Mouse (Mus musculus) MEL (cell line): ENCODE results near the gene Evc. TPM values are rescaled to one million over a fixed set of nuclear protein-coding genes. Genes with fewer than 3 reads are reported as not detected.
A peak's percentile ranks its signal among the peaks of the same experiment; 100 is the strongest.

Experiments used
- DNase-seq: peaks from one replicate; pipeline ENCODE4 v3.0.0; 2011; ENCODE audit warnings: low read depth, low spot score
- H3K27ac ChIP-seq: 2 replicates; pipeline ENCODE4 v1.5.1; 2012; ENCODE audit warnings: low read depth, mild to moderate bottlenecking, control low read depth, low read length, moderate library complexity; ENCODE audit not compliant: control insufficient read depth
- H3K27me3 ChIP-seq, 2 experiments: fragments of 150-350 bp in 1 of 2; sonication (generic) in 1 of 2; 2 replicates each; pipeline ENCODE4 v1.6.1; 2012; ENCODE audit warnings: low read length in 2 of 2, mild to moderate bottlenecking in 2 of 2, improper control_type of control experiment in 1 of 2, moderate library complexity in 1 of 2; ENCODE audit not compliant: insufficient read depth in 2 of 2, control insufficient read depth in 1 of 2
- H3K36me3 ChIP-seq, 2 experiments: 2 replicates each; pipeline ENCODE4 v1.6.1; 2012 to 2014; ENCODE audit warnings: low read length in 2 of 2, improper control_type of control experiment in 1 of 2, inconsistent platforms in 1 of 2, mild to moderate bottlenecking in 1 of 2; ENCODE audit not compliant: insufficient read depth in 2 of 2, control insufficient read depth in 1 of 2
- H3K4me1 ChIP-seq, 2 experiments: fragments of 150-350 bp in 1 of 2; sonication (generic) in 1 of 2; 2 replicates each; pipeline ENCODE4 v1.6.1; 2012; ENCODE audit warnings: low read length in 2 of 2, improper control_type of control experiment in 1 of 2, mild to moderate bottlenecking in 1 of 2; ENCODE audit not compliant: insufficient read depth in 2 of 2, control insufficient read depth in 1 of 2
- H3K4me3 ChIP-seq, 2 experiments: fragments of 150-350 bp in 1 of 2; sonication (generic) in 1 of 2; 2 replicates each; pipeline ENCODE4 v1.5.1; 2012; ENCODE audit warnings: low read depth in 2 of 2, low read length in 2 of 2, mild to moderate bottlenecking in 2 of 2, moderate library complexity in 2 of 2, control low read depth in 1 of 2, improper control_type of control experiment in 1 of 2; ENCODE audit not compliant: control insufficient read depth in 1 of 2, insufficient read depth in 1 of 2
- H3K79me2 ChIP-seq: 2 replicates; pipeline ENCODE4 v1.6.1; 2012; ENCODE audit warnings: mild to moderate bottlenecking, low read length, moderate library complexity; ENCODE audit not compliant: control insufficient read depth, poor library complexity, insufficient read depth
- H3K9ac ChIP-seq: 2 replicates; pipeline ENCODE4 v1.6.1; 2012; ENCODE audit warnings: low read depth, mild to moderate bottlenecking, control low read depth, low read length, moderate library complexity; ENCODE audit not compliant: control insufficient read depth, poor library complexity, severe bottlenecking
- H3K9me3 ChIP-seq: fragments of 150-350 bp; sonication (generic); replicated peaks from 2 replicates; pipeline ENCODE4 v1.6.1; 2012; ENCODE audit warnings: mild to moderate bottlenecking, low read length, improper control_type of control experiment, moderate library complexity; ENCODE audit not compliant: insufficient read depth
- BHLHE40 ChIP-seq: IDR thresholded peaks from 2 replicates; pipeline ENCODE4 v1.6.1; 2012; ENCODE audit warnings: low read depth, mild to moderate bottlenecking, inconsistent platforms, low read length, improper control_type of control experiment, borderline replicate concordance
- CHD1 ChIP-seq: IDR thresholded peaks from 2 replicates; pipeline ENCODE4 v1.6.1; 2012; ENCODE audit warnings: low read depth, mild to moderate bottlenecking, inconsistent platforms, low read length, improper control_type of control experiment
- CTCF ChIP-seq, 3 experiments: IDR thresholded peaks in 2 of 3; conservative IDR thresholded peaks in 1 of 3; 2 replicates each; pipeline ENCODE4 v1.5.1; 2011 to 2012; ENCODE audit warnings: low read length in 3 of 3, low read depth in 2 of 3, mild to moderate bottlenecking in 2 of 3, improper control_type of control experiment in 1 of 3, inconsistent platforms in 1 of 3, mixed read lengths in 1 of 3, moderate library complexity in 1 of 3; ENCODE audit not compliant: control insufficient read depth in 1 of 3, insufficient read depth in 1 of 3, poor library complexity in 1 of 3, severe bottlenecking in 1 of 3
- E2F4 ChIP-seq: IDR thresholded peaks from 2 replicates; pipeline ENCODE4 v1.6.1; 2011; ENCODE audit warnings: low read depth, low read length, improper control_type of control experiment, borderline replicate concordance
- EP300 ChIP-seq, 2 experiments: IDR thresholded peaks; 2 replicates each; pipeline ENCODE4 v1.6.1; 2011; ENCODE audit warnings: improper control_type of control experiment in 2 of 2, low read length in 2 of 2, low read depth in 1 of 2, mild to moderate bottlenecking in 1 of 2
- ETS1 ChIP-seq: IDR thresholded peaks from 2 replicates; pipeline ENCODE4 v1.6.1; 2012; ENCODE audit warnings: low read depth, mild to moderate bottlenecking, inconsistent platforms, low read length, improper control_type of control experiment, moderate library complexity
- HCFC1 ChIP-seq: IDR thresholded peaks from 2 replicates; pipeline ENCODE4 v1.6.1; 2012; ENCODE audit warnings: low read depth, mild to moderate bottlenecking, inconsistent platforms, low read length, improper control_type of control experiment, moderate library complexity
- JUND ChIP-seq: IDR thresholded peaks from 2 replicates; pipeline ENCODE4 v1.6.1; 2011; ENCODE audit warnings: low read depth, mild to moderate bottlenecking, improper control_type of control experiment, low read length
- MAFK ChIP-seq: IDR thresholded peaks from 2 replicates; pipeline ENCODE4 v1.6.1; 2011; ENCODE audit warnings: low read depth, mild to moderate bottlenecking, low read length, improper control_type of control experiment, borderline replicate concordance
- MAX ChIP-seq: IDR thresholded peaks from 2 replicates; pipeline ENCODE4 v1.6.1; 2011; ENCODE audit warnings: low read length, improper control_type of control experiment
- MAZ ChIP-seq: IDR thresholded peaks from 2 replicates; pipeline ENCODE4 v1.6.1; 2012; ENCODE audit warnings: low read depth, mild to moderate bottlenecking, inconsistent platforms, low read length, improper control_type of control experiment
- MXI1 ChIP-seq: IDR thresholded peaks from 2 replicates; pipeline ENCODE4 v1.6.1; 2011; ENCODE audit warnings: mild to moderate bottlenecking, low read depth, low read length, improper control_type of control experiment
- MYB ChIP-seq: IDR thresholded peaks from 2 replicates; pipeline ENCODE4 v1.6.1; 2011; ENCODE audit warnings: mild to moderate bottlenecking, low read depth, low read length, improper control_type of control experiment
- NELFE ChIP-seq: IDR thresholded peaks from 2 replicates; pipeline ENCODE4 v1.6.1; 2011; ENCODE audit warnings: low read depth, low read length, improper control_type of control experiment
- NRF1 ChIP-seq: IDR thresholded peaks from 2 replicates; pipeline ENCODE4 v1.6.1; 2014; ENCODE audit warnings: low read depth, mild to moderate bottlenecking, inconsistent platforms, low read length, improper control_type of control experiment, moderate library complexity; ENCODE audit not compliant: poor library complexity, insufficient read depth, severe bottlenecking
- POLR2A ChIP-seq, 2 experiments: IDR thresholded peaks; 2 replicates each; pipeline ENCODE4 v1.6.1; 2011 to 2012; ENCODE audit warnings: low read length in 2 of 2, mild to moderate bottlenecking in 2 of 2, control low read depth in 1 of 2, improper control_type of control experiment in 1 of 2, low read depth in 1 of 2, moderate library complexity in 1 of 2; ENCODE audit not compliant: control insufficient read depth in 1 of 2, insufficient read depth in 1 of 2, poor library complexity in 1 of 2
- POLR2AphosphoS5 ChIP-seq: IDR thresholded peaks from 2 replicates; pipeline ENCODE4 v1.6.1; 2012; ENCODE audit warnings: low read depth, borderline replicate concordance, mild to moderate bottlenecking, inconsistent platforms, low read length, moderate library complexity, mixed read lengths
- RAD21 ChIP-seq: IDR thresholded peaks from 2 replicates; pipeline ENCODE4 v1.6.1; 2011; ENCODE audit warnings: mild to moderate bottlenecking, low read depth, low read length, improper control_type of control experiment
- SIN3A ChIP-seq: IDR thresholded peaks from 2 replicates; pipeline ENCODE4 v1.6.1; 2012; ENCODE audit warnings: low read length, improper control_type of control experiment, inconsistent platforms
- SMC3 ChIP-seq: IDR thresholded peaks from 2 replicates; pipeline ENCODE4 v1.6.1; 2011; ENCODE audit warnings: low read depth, low read length, improper control_type of control experiment
- TAL1 ChIP-seq: IDR thresholded peaks from 2 replicates; pipeline ENCODE4 v1.6.1; 2012; ENCODE audit warnings: mild to moderate bottlenecking, inconsistent platforms, low read length, moderate library complexity, mixed read lengths
- TBP ChIP-seq: IDR thresholded peaks from 2 replicates; pipeline ENCODE4 v1.8.0; 2011; ENCODE audit warnings: low read depth, low read length, improper control_type of control experiment
- TCF12 ChIP-seq: IDR thresholded peaks from 2 replicates; pipeline ENCODE4 v1.6.1; 2014; ENCODE audit warnings: low read depth, mild to moderate bottlenecking, inconsistent platforms, low read length, improper control_type of control experiment, moderate library complexity
- UBTF ChIP-seq: IDR thresholded peaks from 2 replicates; pipeline ENCODE4 v1.6.1; 2012; ENCODE audit warnings: low read depth, mild to moderate bottlenecking, inconsistent platforms, low read length, improper control_type of control experiment, moderate library complexity, borderline replicate concordance; ENCODE audit not compliant: insufficient read depth
- USF1 ChIP-seq: IDR thresholded peaks from 2 replicates; pipeline ENCODE4 v1.6.1; 2014; ENCODE audit warnings: low read depth, mild to moderate bottlenecking, inconsistent platforms, low read length, improper control_type of control experiment, moderate library complexity
- USF2 ChIP-seq, 2 experiments: IDR thresholded peaks; 2 replicates each; pipeline ENCODE4 v1.6.1; 2011 to 2012; ENCODE audit warnings: improper control_type of control experiment in 2 of 2, low read length in 2 of 2, borderline replicate concordance in 1 of 2, inconsistent platforms in 1 of 2, low read depth in 1 of 2, mild to moderate bottlenecking in 1 of 2; ENCODE audit not compliant: insufficient read depth in 1 of 2
- ZC3H11A ChIP-seq: IDR thresholded peaks from 2 replicates; pipeline ENCODE4 v1.6.1; 2012; ENCODE audit warnings: low read depth, mild to moderate bottlenecking, inconsistent platforms, low read length, improper control_type of control experiment
- ZKSCAN1 ChIP-seq: IDR thresholded peaks from 2 replicates; pipeline ENCODE4 v1.6.1; 2012; ENCODE audit warnings: low read depth, mild to moderate bottlenecking, inconsistent platforms, low read length, improper control_type of control experiment, moderate library complexity
- polyA plus RNA-seq, 2 experiments: library from polyadenylated mRNA; stranded (reverse) in 1 of 2; unstranded in 1 of 2; fragments of >175 nt in 1 of 2; fragments of >200 nt in 1 of 2; gene quantifications; 2 replicates each; pipeline versions ENCODE4 v1.2.1 to v1.2.4; 2012; ENCODE audit warnings: low replicate concordance in 2 of 2, low read depth in 1 of 2; ENCODE audit not compliant: insufficient read length in 2 of 2, insufficient read depth in 1 of 2, missing spikeins in 1 of 2
- total RNA-seq: library from RNA; depleted of rRNA; stranded (reverse); fragments of 300-350 nt; gene quantifications from 2 replicates; pipeline ENCODE4 v1.2.3, GENCODE M21; 2012

Gene Evc
- total and polyA plus RNA-seq, 3 experiments = not detected

DNA sequence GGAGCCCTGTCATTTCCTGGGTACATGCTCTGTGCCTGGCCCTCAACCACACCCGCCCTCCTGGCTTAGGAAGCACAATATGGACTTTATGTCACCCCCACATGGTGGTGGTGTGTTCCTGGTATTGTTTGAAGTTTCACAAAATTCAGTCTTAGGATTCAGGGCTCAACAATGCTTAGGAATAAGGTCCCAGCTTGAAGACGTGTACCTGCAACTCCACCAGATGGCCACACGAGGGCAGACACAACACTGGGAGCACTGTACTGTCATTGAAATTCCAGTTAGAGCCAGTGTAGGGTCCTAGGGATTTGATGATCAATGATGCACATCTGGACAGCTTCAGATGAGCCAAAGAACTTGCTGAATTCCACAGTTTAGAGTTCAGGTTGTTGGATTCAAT lies 47.5 kb downstream of the Evc start:
- no peaks in the 10 kb centered on the region for H3K36me3 ChIP-seq
- H3K27ac ChIP-seq = no peak overlapping the region
- no peak overlapping the region for H3K9ac ChIP-seq
- no peaks in the 10 kb centered on the region for H3K79me2 ChIP-seq
- H3K27me3 ChIP-seq = no peaks in the 10 kb centered on the region
- H3K9me3 ChIP-seq = no peaks in the 10 kb centered on the region
- no peaks in the 10 kb centered on the region for H3K4me1 ChIP-seq
- peak; percentile 24 for DNase-seq
- no peak overlapping the region for H3K4me3 ChIP-seq
- no peak for TF ChIP-seq POLR2A (IDR thresholded peaks at IDR 0.05; ENCODE audit: control insufficient read depth in 1 of 2, insufficient read depth in 1 of 2, low read depth in 1 of 2, low read length in 2 of 2, poor library complexity in 1 of 2)
- no peak for TF ChIP-seq UBTF
- no peak for TF ChIP-seq NELFE
- peak; percentile 58 for TF ChIP-seq SMC3
- no peak for TF ChIP-seq POLR2AphosphoS5
- no peak for TF ChIP-seq MXI1
- no peak for TF ChIP-seq USF2 (IDR thresholded peaks at IDR 0.05; ENCODE audit: borderline replicate concordance in 1 of 2, insufficient read depth in 1 of 2, low read depth in 1 of 2, low read length in 2 of 2)
- no peak for TF ChIP-seq USF1
- no peak for TF ChIP-seq CHD1
- no peak for TF ChIP-seq NRF1
- TF ChIP-seq TCF12 = no peak
- peak; percentile 61 to 75 (median 70) for TF ChIP-seq CTCF (IDR thresholded peaks at IDR 0.05 in 2 of 3, conservative IDR thresholded peaks at IDR 0.05 in 1 of 3; ENCODE audit: control insufficient read depth in 1 of 3, insufficient read depth in 1 of 3, low read depth in 2 of 3, low read length in 3 of 3, poor library complexity in 1 of 3, severe bottlenecking in 1 of 3)
- TF ChIP-seq RAD21 = peak; percentile 42
- TF ChIP-seq TBP = no peak
- TF ChIP-seq E2F4 = no peak
- TF ChIP-seq MAFK = no peak
- no peak for TF ChIP-seq MAZ
- TF ChIP-seq SIN3A = no peak
- TF ChIP-seq ZKSCAN1 = no peak
- TF ChIP-seq ETS1 = no peak
- TF ChIP-seq HCFC1 = no peak
- no peak for TF ChIP-seq JUND
- no peak for TF ChIP-seq MAX
- TF ChIP-seq MYB = no peak
- no peak for TF ChIP-seq TAL1
- TF ChIP-seq EP300 (IDR thresholded peaks at IDR 0.05; ENCODE audit: low read depth in 1 of 2, low read length in 2 of 2) = no peak
- 0 out of 2 replicates have a peak, but pooled peaks have one; percentile 8 for TF ChIP-seq ZC3H11A
- no peak for TF ChIP-seq BHLHE40
